Mouse (Mus musculus): ENCODE measurements around the gene Romo1. TPM values are rescaled to one million over a fixed set of nuclear protein-coding genes. Genes with fewer than 3 reads are reported as not detected.

Romo1 gene
- polyA plus RNA-seq, 1 experiment from 2014 or later: 419 TPM

DNA sequence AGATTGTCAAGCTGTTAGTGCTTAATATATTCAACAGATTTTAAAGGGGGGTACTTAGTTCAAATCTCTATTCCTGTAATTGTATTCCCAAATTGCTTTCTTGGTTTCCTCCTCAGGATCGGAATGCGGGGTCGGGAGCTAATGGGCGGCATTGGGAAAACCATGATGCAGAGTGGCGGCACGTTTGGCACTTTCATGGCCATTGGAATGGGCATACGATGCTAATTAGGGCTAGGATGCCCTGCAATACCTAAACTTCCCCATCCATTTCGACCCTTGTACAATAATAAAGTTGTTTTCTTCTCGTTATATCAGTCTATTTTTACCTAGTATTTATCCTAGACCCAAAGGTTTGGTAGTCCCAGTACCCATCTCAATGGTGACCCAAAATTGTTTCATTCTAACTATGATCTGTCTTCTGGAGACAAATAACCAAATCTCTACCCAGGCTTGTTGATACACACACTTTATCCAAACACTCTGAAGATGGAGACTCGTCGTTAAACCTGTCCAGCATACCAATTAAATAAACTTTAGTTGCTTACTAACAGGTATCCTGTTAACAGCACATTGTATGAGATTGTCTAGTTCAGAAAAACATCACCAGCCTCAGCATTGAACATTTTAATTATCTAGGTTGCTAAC, 1.8 kb downstream of the Romo1 start:
- Histone ChIP-seq H3K4me3 (peak overlapping the region; percentile 85; the same call in 1 of the 2 replicates), H3K27me3 (no peaks in the 10 kb centered on the region), H3K4me2 (peak overlapping the region; percentile 74), H3K4me1 (peaks cover 8% of the 10 kb centered on the region), H3K9ac (no peak overlapping the region), H3K36me3 (peaks cover 40% of the 10 kb centered on the region), H3K9me3 (no peaks in the 10 kb centered on the region), H3K27ac (no peak overlapping the region)
- ATAC-seq (ENCODE audit: insufficient number of reproducible peaks, insufficient read depth, low FRiP score, low TSS enrichment, low read depth): no peak
- 56% methylated on average over 11 of the region's 11 CpGs for whole genome bisulfite sequencing

- Histone ChIP-seq H3K27ac (no peak overlapping the region), H3K4me2 (no peak overlapping the region), H3K27me3 (no peaks in the 10 kb centered on the region), H3K36me3 (peaks cover 44% of the 10 kb centered on the region), H3K9me3 (no peaks in the 10 kb centered on the region), H3K4me3 (no peak overlapping the region), H3K4me1 (peaks cover 8% of the 10 kb centered on the region), H3K9ac (no peak overlapping the region)
- ATAC-seq (ENCODE audit: insufficient number of reproducible peaks, insufficient read depth, low FRiP score, low TSS enrichment, low read depth): no peak
- WGBS: 76% methylated on average over 5 of the region's 5 CpGs
These were observed 2.6 kb downstream of the Romo1 start for GRCm38 (mm10) chr2:156146272-156146989.

DNA sequence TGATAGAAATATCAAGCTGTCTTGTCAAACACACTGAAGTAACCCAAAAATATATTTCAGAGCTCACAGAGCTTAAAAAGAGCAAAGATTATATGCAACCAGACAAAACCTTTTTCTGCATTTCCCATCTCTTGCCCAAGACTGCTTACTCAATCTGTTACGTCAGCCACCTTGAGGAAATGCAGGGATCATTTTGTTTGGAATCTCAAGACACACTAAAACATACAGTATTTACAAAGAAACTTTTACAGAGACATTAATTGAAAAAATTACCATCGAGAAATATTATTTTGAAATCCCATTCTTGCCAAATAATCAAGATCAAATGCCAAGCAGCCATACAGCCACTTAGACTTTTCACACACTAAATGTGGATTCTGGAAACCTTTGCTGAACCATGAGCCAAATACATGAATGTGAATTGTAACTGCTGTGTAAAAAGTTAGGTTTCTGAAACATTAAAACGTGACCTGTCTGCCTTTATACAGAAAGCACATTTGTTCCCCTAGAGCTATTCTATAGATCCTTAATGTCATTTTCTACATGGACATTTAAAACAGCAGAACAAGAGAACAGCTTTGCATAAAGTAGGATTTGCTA, 3.6 kb downstream of the Romo1 start:
- no peaks in the 10 kb centered on the region for H3K27me3 ChIP-seq
- H3K4me1 ChIP-seq: peaks cover 8% of the 10 kb centered on the region
- 88% methylated on average over 3 of the region's 3 CpGs for WGBS
- H3K27ac ChIP-seq: no peak overlapping the region
- H3K9ac ChIP-seq: no peak overlapping the region
- peaks cover 45% of the 10 kb centered on the region for H3K36me3 ChIP-seq
- ATAC-seq (ENCODE audit: insufficient number of reproducible peaks, insufficient read depth, low FRiP score, low TSS enrichment, low read depth): no peak
- no peaks in the 10 kb centered on the region for H3K9me3 ChIP-seq
- H3K4me2 ChIP-seq: no peak overlapping the region
- H3K4me3 ChIP-seq: no peak overlapping the region

- Histone ChIP-seq H3K36me3 (peaks cover 69% of the 10 kb centered on the region), H3K27ac (no peak overlapping the region), H3K27me3 (no peaks in the 10 kb centered on the region), H3K4me2 (no peak overlapping the region), H3K4me1 (no peaks in the 10 kb centered on the region), H3K4me3 (no peak overlapping the region), H3K9ac (no peak overlapping the region), H3K9me3 (no peaks in the 10 kb centered on the region)
- ATAC-seq (ENCODE audit: insufficient number of reproducible peaks, insufficient read depth, low FRiP score, low TSS enrichment, low read depth): no peak
These were observed 7.7 kb downstream of the Romo1 start for GRCm38 (mm10) chr2:156151538-156151937.

GRCm38 (mm10) chr2:156165478-156165877, 21.6 kb downstream of the Romo1 start:
- Histone ChIP-seq H3K36me3 (peaks cover 82% of the 10 kb centered on the region), H3K4me2 (no peak overlapping the region), H3K9me3 (no peaks in the 10 kb centered on the region), H3K27me3 (no peaks in the 10 kb centered on the region), H3K4me1 (no peaks in the 10 kb centered on the region), H3K27ac (no peak overlapping the region), H3K4me3 (no peak overlapping the region), H3K9ac (no peak overlapping the region)
- WGBS: 98% methylated on average over 1 of the region's 1 CpGs
- ATAC-seq (ENCODE audit: insufficient number of reproducible peaks, insufficient read depth, low FRiP score, low TSS enrichment, low read depth): no peak

- Histone ChIP-seq H3K4me1 (no peaks in the 10 kb centered on the region), H3K27me3 (no peaks in the 10 kb centered on the region), H3K36me3 (peaks cover 86% of the 10 kb centered on the region), H3K4me3 (no peak overlapping the region), H3K9me3 (no peaks in the 10 kb centered on the region), H3K9ac (no peak overlapping the region), H3K27ac (no peak overlapping the region), H3K4me2 (no peak overlapping the region)
- 93% methylated on average over 5 of the region's 5 CpGs for WGBS
- ATAC-seq (ENCODE audit: insufficient number of reproducible peaks, insufficient read depth, low FRiP score, low TSS enrichment, low read depth): no peak
These were observed 22.7 kb downstream of the Romo1 start for GRCm38 (mm10) chr2:156166557-156166956.

DNA sequence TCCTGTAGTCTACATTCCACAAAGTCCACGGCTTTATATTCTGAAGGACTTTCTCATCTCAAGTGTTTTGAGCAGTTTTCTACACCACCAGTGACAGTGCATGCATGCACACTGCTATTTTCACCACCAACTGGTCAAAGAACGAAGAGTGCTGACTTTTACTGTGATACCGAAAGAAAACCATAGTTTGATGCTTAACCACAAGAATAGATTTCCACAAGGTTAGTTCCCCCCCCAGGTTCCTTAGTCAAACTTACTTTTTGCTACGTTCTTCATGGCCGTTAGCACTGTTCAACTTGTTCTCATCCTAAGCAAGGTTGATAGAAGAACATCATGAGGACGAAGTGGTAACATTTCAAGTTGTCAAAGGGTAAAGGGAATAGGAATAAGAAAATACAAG, 33.2 kb downstream of the Romo1 start:
- Histone ChIP-seq H3K36me3 (peaks cover 44% of the 10 kb centered on the region), H3K4me1 (peaks cover 24% of the 10 kb centered on the region), H3K27me3 (no peaks in the 10 kb centered on the region), H3K9me3 (no peaks in the 10 kb centered on the region), H3K27ac (no peak overlapping the region), H3K4me2 (peak overlapping the region; percentile 41), H3K4me3 (0 out of 2 replicates have a peak overlapping the region, but pooled peaks have one; percentile 9), H3K9ac (peak overlapping the region; percentile 27; the same call in 1 of the 2 replicates)
- no peak for ATAC-seq (ENCODE audit: insufficient number of reproducible peaks, insufficient read depth, low FRiP score, low TSS enrichment, low read depth)
- 83% methylated on average over 6 of the region's 6 CpGs for WGBS

DNA sequence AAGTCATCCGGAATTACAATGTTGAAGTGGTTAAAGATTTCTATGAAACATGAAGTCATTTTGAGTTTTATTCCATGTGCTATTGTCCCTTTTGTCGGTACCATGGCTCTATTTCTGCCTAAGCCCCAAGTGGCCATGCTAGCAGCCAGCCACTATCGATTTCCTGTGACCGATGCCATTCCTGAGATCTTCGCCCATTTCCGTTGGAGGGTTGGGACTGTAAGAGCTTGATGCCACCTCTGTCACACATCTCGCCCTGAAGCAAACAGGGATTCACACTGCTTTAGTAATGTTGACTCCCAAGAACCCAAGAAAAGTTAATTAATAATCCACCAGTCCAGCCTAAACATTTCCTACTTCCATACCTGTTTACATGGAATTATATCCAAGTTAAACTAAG, 33.8 kb downstream of the Romo1 start:
- Histone ChIP-seq H3K4me3 (peak overlapping the region; percentile 21), H3K27me3 (no peaks in the 10 kb centered on the region), H3K9ac (peak overlapping the region; percentile 58), H3K27ac (no peak overlapping the region), H3K4me2 (peak overlapping the region; percentile 87), H3K9me3 (no peaks in the 10 kb centered on the region), H3K4me1 (peaks cover 24% of the 10 kb centered on the region), H3K36me3 (peaks cover 39% of the 10 kb centered on the region)
- no peak for ATAC-seq (ENCODE audit: insufficient number of reproducible peaks, insufficient read depth, low FRiP score, low TSS enrichment, low read depth)
- WGBS: 72% methylated on average over 7 of the region's 7 CpGs

DNA sequence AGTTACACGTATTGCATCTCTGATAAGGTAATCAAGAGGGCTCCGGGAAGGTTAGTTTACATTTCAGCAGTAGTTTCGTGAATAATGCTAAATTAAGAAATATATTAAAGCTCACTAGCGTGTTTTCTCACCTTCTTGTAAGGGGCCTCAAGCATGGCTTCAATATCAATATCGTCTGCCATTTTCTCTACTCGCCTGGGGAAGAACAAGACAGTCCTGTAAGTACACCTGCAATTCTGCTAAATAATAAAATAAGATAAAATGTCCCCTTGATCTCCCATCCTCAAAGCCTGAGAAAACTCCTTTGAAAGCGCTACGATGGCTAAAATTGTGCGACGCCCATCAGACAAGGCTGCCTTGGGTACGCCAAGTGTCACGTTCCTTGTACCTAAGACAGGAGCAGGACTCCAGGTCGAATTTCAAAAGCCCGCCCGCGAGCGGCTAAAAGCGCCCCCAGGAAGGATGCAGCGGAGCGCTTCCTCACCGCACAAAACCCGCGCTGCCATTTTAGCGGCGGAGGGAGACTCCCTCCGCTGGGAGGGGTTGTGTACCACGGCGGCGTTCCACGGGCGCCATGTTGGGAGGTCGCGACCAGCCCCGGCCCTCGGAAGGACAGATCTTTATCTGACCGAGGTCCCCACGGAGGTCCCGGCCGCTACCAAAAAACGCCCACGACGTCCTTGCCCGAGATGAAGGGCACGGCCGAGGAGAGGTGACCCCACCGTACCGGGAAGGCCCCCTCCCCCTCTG, 35.4 kb downstream of the Romo1 start:
- under 1% methylated on average over 47 of the region's 47 CpGs for WGBS
- peak; percentile 60 for ATAC-seq (ENCODE audit: insufficient number of reproducible peaks, insufficient read depth, low FRiP score, low TSS enrichment, low read depth)
- H3K4me2 ChIP-seq: peak overlapping the region; percentile 87

GRCm38 (mm10) chr2:156179796-156180093, 35.9 kb downstream of the Romo1 start:
- peaks cover 21% of the 10 kb centered on the region for H3K36me3 ChIP-seq
- H3K4me3 ChIP-seq: peak overlapping the region; percentile 99
- no peak overlapping the region for H3K4me2 ChIP-seq
- 0% methylated on average over 41 of the region's 41 CpGs for WGBS
- no peaks in the 10 kb centered on the region for H3K27me3 ChIP-seq
- peak overlapping the region; percentile 98 for H3K27ac ChIP-seq
- peaks cover 20% of the 10 kb centered on the region for H3K4me1 ChIP-seq
- peak; percentile 17; the same call in 1 of the 2 replicates for ATAC-seq (ENCODE audit: insufficient number of reproducible peaks, insufficient read depth, low FRiP score, low TSS enrichment, low read depth)
- no peaks in the 10 kb centered on the region for H3K9me3 ChIP-seq
- H3K9ac ChIP-seq: peak overlapping the region; percentile 100

More for the DNA sequence above, 35.4 kb downstream of the Romo1 start:
- Histone ChIP-seq H3K27me3 (no peaks in the 10 kb centered on the region), H3K9me3 (no peaks in the 10 kb centered on the region), H3K36me3 (peaks cover 26% of the 10 kb centered on the region), H3K4me3 (peak overlapping the region; percentile 99), H3K27ac (peak overlapping the region; percentile 98), H3K9ac (peak overlapping the region; percentile 100), H3K4me1 (peaks cover 21% of the 10 kb centered on the region)

GRCm38 (mm10) chr2:156180094-156180821, 36.4 kb downstream of the Romo1 start, which contains the start of gene Rbm39:
Gene Rbm39 (minus strand): TSS chr2:156180238.
- H3K4me1 ChIP-seq: peaks cover 20% of the 10 kb centered on the region
- H3K27me3 ChIP-seq: no peaks in the 10 kb centered on the region
- peaks cover 21% of the 10 kb centered on the region for H3K36me3 ChIP-seq
- H3K9ac ChIP-seq: peak within 1 kb of the TSS; percentile 100
- ATAC-seq (ENCODE audit: insufficient number of reproducible peaks, insufficient read depth, low FRiP score, low TSS enrichment, low read depth): peak; percentile 95
- peak within 1 kb of the TSS; percentile 87 for H3K4me2 ChIP-seq
- H3K27ac ChIP-seq: peak within 1 kb of the TSS; percentile 98
- H3K4me3 ChIP-seq: peak within 1 kb of the TSS; percentile 99
- under 1% methylated on average over 47 of the region's 47 CpGs for WGBS
- H3K9me3 ChIP-seq: no peaks in the 10 kb centered on the region
